Mouse (Mus musculus) megakaryocyte, embryonic 14.5 days (primary cell): Measurements from ENCODE around the gene Tlk1.

Experiments used
- FLI1 ChIP-seq: IDR thresholded peaks from 2 replicates; pipeline ENCODE4 v1.6.1; 2012; ENCODE audit warnings: low read length, inconsistent platforms, mixed read lengths
- GATA1 ChIP-seq: IDR thresholded peaks from 3 replicates; pipeline ENCODE4 v1.6.1; 2012; ENCODE audit warnings: mixed read lengths, low read length, inconsistent platforms, borderline replicate concordance

GRCm38 (mm10) chr2:70764734-70765133, 60.8 kb downstream of the Tlk1 start:
- no peak for TF ChIP-seq FLI1
- no peak for TF ChIP-seq GATA1
